Mouse (Mus musculus) liver, adult 2 months (tissue): ENCODE results near the gene Rbck1.
A peak's percentile ranks its signal among the peaks of the same experiment; 100 is the strongest.
"Not testable (repeated sequence)": the region's sequence is repeated elsewhere in the genome, so short reads cannot be mapped to it uniquely, and the experiment has no call there.

Experiments
- CTCF ChIP-seq: fragments of 200-500 bp; IDR thresholded peaks from 2 replicates; pipeline ENCODE4 v1.5.1; 2011; ENCODE audit warnings: low read depth, low read length, control low read depth
- POLR2A ChIP-seq: fragments of 200-500 bp; IDR thresholded peaks from 2 replicates; pipeline ENCODE4 v1.6.1; 2011; ENCODE audit warnings: low read length, control low read depth; ENCODE audit not compliant: insufficient read depth; ENCODE audit errors: extremely low read depth

DNA sequence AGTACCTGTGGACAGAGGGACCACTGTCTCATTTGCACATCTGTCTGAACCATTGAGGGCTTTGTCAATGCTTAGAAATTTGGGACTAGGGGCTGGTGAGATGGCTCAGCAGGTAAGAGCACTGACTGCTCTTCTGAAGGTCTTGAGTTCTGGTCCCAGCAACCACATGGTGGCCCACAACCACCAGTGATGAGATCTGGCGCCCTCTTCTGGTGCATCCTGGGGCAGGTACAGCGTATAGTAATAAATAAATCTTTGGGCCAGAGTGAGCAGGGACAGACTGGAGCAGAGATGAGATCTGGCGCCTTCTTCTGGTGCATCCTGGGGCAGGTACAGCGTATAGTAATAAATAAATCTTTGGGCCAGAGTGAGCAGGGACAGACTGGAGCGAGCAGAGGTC is 26.5 kb upstream of the Rbck1 start:
- TF ChIP-seq POLR2A = not testable (repeated sequence)
- peak; percentile 41 for TF ChIP-seq CTCF
